Mouse (Mus musculus): ENCODE measurements around the gene Ppp1r13l.

Ppp1r13l gene

GRCm38 (mm10) chr7:19359299-19359891 lies at the start of gene Ppp1r13l, which contains the start of gene Cd3eap:
Ppp1r13l (plus strand) TSS chr7:19359749.
Cd3eap (minus strand) TSS chr7:19359483.
- DNase-seq = peak; percentile 67 to 69

GRCm38 (mm10) chr7:19309884-19310641 lies 49.5 kb upstream of the Ppp1r13l start, which contains the start of gene Fosb:
Fosb (minus strand) TSS chr7:19310051.
- DNase-seq = peak; percentile 84 to 90

GRCm38 (mm10) chr7:19311991-19312390 lies 47.6 kb upstream of the Ppp1r13l start:
- no peak for DNase-seq

- DNase-seq = no peak
Measured at GRCm38 (mm10) chr7:19314033-19314432, 45.5 kb upstream of the Ppp1r13l start.

- no peak for DNase-seq
Measured at GRCm38 (mm10) chr7:19316451-19317161, 42.9 kb upstream of the Ppp1r13l start.

GRCm38 (mm10) chr7:19318201-19318600 lies 41.3 kb upstream of the Ppp1r13l start:
- no peak for DNase-seq

- DNase-seq = no peak
Measured at GRCm38 (mm10) chr7:19318676-19319075, 40.9 kb upstream of the Ppp1r13l start.

- DNase-seq = no peak
Measured at GRCm38 (mm10) chr7:19319458-19319857, 40.1 kb upstream of the Ppp1r13l start.

- peak; percentile 83 to 85 for DNase-seq
Measured at GRCm38 (mm10) chr7:19319906-19320305, 39.6 kb upstream of the Ppp1r13l start.

GRCm38 (mm10) chr7:19320637-19321036 lies 38.9 kb upstream of the Ppp1r13l start:
- no peak for DNase-seq

- no peak for DNase-seq
Measured at GRCm38 (mm10) chr7:19321464-19321863, 38.1 kb upstream of the Ppp1r13l start.

- DNase-seq = no peak
Measured at GRCm38 (mm10) chr7:19322489-19322888, 37.1 kb upstream of the Ppp1r13l start.

GRCm38 (mm10) chr7:19324221-19324620 lies 35.3 kb upstream of the Ppp1r13l start:
- no peak for DNase-seq

- no peak for DNase-seq
Measured at GRCm38 (mm10) chr7:19325262-19326199, 34.0 kb upstream of the Ppp1r13l start.

- DNase-seq = no peak
Measured at GRCm38 (mm10) chr7:19326359-19326758, 33.2 kb upstream of the Ppp1r13l start.

GRCm38 (mm10) chr7:19327128-19327527 lies 32.4 kb upstream of the Ppp1r13l start:
- DNase-seq = no peak

- no peak for DNase-seq
Measured at GRCm38 (mm10) chr7:19327782-19328181, 31.8 kb upstream of the Ppp1r13l start.

- DNase-seq = no peak
Measured at GRCm38 (mm10) chr7:19328425-19328824, 31.1 kb upstream of the Ppp1r13l start.

GRCm38 (mm10) chr7:19331910-19332309 lies 27.6 kb upstream of the Ppp1r13l start:
- no peak for DNase-seq

- peak; percentile 24 to 42 for DNase-seq
Measured at GRCm38 (mm10) chr7:19332709-19333352, 26.7 kb upstream of the Ppp1r13l start.

- DNase-seq = no peak
Measured at GRCm38 (mm10) chr7:19335583-19335982, 24.0 kb upstream of the Ppp1r13l start.

GRCm38 (mm10) chr7:19337122-19337521 lies 22.4 kb upstream of the Ppp1r13l start:
- no peak for DNase-seq
